Mouse (Mus musculus) E14TG2a.4 (cell line): ENCODE results near the gene Mgat5.

Source experiments
- CTCF ChIP-seq: conservative IDR thresholded peaks from 2 replicates; pipeline ENCODE4 v1.5.1; 2014; ENCODE audit warnings: low read length
- NANOG ChIP-seq: IDR thresholded peaks from 2 replicates; pipeline ENCODE4 v1.6.1; 2014; ENCODE audit warnings: borderline replicate concordance, low read length, mixed read lengths
- POU5F1 ChIP-seq: IDR thresholded peaks from 2 replicates; pipeline ENCODE4 v1.6.1; 2014; ENCODE audit warnings: low read length, borderline replicate concordance

GRCm38 (mm10) chr1:127414500-127414899 is 209.7 kb downstream of the Mgat5 start:
- TF ChIP-seq CTCF (no peak), NANOG (no peak), POU5F1 (no peak)
